Mouse (Mus musculus) large intestine, adult 2 months (tissue): Measurements from ENCODE around the gene Gng4. TPM values are rescaled to one million over a fixed set of nuclear protein-coding genes. Genes with fewer than 3 reads are reported as not detected.
"Not testable (repeated sequence)": the region's sequence is repeated elsewhere in the genome, so short reads cannot be mapped to it uniquely, and the experiment has no call there.

Experiments used
- DNase-seq: peaks from one replicate; pipeline ENCODE4 v3.0.0-alpha.2; 2012; ENCODE audit warnings: low read depth, low spot score
- WGBS: fragments of 180-500 bp; shearing (Covaris S2); methylation state at CpG from one replicate; pipeline ENCODE4 v1.1.7; 2018; 5-methylcytosine and 5-hydroxymethylcytosine counted together
- polyA plus RNA-seq: library from polyadenylated mRNA; depleted of rRNA; stranded (reverse); fragments of >200 nt; gene quantifications from 2 replicates; pipeline ENCODE4 v1.2.3, GENCODE M21; 2012; rRNA removed

Gng4 gene
- 0.85 and 1.2 TPM in 2 replicates for polyA plus RNA-seq

DNA sequence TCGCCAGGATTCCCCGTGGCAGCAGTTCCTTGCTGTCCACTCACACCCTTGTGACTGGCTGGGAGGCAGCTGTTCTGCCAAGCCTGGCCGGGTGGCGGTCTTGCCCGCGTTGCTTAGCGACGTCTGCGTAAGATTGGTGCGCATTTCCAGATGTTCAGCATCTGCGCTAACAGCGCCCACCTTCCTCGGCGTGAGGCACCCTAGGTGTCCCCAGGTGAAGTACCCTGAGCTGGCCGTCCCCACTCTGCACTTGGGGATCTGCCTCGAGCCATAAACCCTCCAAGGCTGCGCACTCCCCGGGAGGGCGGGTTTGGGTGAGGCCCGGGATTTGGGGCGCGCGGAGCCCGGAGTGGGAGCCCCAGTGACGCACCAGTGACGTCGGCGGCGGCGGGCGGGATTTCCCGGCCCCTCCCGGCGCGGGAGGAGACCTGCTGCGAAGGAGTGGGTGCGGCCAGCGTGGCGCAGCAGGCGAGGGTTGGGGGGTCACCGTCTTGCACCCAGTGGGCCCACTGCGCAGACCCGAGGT, at the start of gene Gng4:
Gene Gng4, plus strand, starts transcription at position 166 of the 526 bp plus-strand sequence.
- under 1% methylated on average over 43 of the region's 43 CpGs for WGBS

DNA sequence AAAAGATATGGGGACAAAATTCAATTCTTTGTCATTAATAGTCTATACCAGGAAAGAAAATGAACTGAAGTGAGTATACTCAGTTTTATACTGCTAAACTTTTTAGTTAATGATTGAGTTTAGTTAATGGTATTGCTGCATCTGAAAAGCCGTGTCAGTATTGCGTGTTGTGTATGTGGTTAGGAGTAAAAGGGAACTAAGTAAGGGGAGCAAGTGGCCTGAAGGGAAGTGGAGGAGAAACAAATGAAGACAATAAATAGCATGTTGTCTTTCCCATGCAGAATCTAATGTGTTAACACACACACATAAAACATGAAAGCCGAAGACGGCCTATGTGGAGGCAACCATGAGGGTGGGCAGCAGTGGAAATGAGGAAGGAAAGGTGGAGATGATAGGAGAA, 44.6 kb upstream of the Gng4 start:
- no peak for DNase-seq
- WGBS = 93% methylated on average over 4 of the region's 4 CpGs

More for the DNA sequence above, at the start of gene Gng4:
- no peak for DNase-seq

DNA sequence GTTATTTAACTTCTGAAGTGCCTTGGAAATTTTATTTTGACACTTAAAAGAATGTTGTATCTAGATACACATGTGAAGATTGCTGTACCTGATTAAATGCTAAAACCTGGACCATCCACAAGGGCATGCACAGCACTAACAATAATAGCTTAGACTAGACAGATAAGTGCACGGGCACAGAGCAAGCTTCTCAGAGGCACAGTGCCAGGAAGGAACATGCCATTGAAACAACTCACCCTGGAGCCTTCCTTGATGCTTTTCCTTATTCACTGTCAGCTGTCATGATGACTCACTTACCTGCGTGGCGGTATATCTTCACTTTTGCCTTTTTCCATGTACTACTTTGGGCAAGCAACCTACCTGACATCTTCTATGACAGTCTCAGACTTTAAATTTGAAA, 37.9 kb upstream of the Gng4 start:
- 57% methylated on average over 3 of the region's 3 CpGs for WGBS
- DNase-seq = no peak

DNA sequence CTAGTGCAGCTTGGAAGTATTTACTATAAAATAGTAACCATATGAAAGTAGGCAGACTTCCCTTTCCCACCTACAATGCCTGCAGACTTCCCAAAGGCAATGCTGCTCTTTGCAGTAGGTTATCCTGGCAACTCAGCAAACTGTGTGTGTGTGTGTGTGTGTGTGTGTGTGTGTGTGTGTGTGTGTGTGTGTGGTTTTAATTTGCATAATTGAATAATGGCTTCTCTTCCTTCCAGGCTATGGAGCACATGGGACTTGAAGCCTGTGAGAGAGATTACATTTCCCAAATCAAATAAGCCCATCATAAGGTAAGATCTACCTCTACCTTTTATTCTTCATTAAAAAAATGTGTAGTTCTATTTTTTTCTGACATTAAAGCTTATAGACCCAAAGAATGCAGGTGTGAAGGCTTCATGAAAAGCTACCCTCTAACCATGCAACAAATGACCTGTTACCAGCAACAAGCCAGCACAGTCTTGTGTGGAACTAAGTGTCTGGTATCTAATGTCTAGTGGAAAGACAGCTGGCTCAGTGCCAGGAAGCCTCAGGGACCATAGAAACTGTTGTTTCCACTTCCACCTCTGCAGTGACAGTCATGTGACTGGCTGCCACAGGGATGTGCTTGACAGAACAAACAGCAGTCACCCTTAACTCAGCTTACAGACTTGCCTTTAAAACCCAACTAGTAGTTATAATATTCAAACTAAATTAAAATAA, 7.9 kb upstream of the Gng4 start:
- no peak for DNase-seq

DNA sequence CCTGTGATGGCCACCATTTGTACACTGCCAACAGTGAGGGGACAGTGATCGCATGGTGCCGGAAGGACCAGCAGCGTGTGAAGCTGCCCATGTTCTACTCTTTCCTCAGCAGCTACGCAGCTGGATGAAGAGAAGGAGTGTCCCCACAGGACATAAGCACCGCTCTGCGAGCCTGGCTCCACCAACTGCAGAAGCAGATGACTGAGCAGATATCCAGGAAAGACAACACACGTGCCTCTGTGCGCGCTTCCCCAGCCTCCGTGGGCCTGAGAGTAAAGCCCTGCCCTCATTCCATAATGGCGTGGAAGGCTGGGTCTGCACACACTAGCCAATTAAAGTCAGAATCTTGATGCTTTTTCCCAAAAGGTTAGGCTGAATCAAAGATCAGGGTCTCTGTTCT, 6.8 kb upstream of the Gng4 start:
- WGBS = 94% methylated on average over 11 of the region's 11 CpGs
- DNase-seq = no peak

DNA sequence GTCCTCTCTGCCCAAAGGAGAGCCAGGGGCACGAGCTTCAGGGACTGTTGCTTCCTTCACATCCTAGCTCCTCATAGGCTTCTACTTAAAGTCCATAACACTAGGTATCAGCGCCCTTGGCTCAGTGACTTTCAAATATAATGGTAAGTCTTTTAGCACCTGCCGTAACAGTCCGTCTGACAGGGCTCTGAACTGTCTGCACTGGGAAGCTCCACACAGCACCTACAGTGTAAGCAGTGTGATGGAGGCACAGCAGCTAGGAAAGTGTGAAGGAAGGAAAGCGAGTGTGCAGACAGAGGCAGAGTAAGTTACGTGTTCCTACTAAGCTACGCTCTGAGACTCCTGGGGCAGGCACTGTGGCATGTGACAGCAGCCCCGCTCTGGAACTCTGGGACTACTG, 6.2 kb upstream of the Gng4 start:
- WGBS = 92% methylated on average over 8 of the region's 8 CpGs
- no peak for DNase-seq

DNA sequence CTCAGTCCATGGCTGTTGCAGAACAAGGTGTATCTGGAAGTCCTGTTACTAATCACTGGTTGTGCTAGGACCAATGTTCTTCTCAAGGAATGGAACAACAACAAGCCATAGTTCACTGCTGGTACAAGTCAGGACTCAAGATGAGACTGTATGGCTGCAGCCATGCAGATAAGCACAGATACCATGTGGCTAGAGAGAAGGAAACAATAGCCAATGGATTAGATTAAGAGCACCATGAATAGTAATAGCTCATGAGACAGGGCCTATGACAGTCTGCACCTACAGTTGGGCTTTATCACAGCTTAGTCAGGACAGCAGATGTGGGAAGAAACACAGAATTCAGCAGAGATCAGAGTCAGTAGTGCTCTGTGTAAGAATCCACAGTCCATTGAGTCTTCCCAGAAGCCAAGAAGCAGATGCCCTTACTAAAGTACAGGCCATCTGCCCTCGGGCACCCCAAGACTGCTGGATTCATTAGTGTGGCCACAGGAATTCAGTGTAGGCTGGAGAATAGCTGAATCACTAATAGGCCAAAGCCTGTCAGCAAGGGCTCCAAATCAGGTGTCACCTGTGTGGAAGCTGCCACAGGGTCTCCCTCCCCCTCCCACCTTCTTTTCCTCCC, 4.9 kb upstream of the Gng4 start:
- DNase-seq = no peak
- 86% methylated on average over 1 of the region's 1 CpGs for WGBS

DNA sequence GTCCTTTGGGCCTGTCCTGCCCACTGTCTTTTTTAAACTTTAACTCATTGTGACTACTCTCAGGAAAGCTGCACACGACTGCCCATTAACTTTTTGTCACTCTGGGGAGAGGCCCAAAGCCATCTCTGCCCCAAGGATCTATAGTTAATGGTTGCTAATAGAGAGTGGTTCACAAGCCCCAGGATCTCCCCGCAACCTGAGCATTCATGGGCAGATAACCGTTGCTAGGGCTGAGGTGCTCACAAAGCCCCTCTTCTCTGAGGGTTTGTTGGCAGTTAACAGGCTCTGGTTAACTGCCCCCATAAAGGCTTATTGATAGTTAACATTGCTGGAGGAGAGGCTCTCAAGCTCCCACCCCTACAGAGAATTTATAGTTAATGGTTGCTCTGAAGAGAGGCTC, 3.6 kb upstream of the Gng4 start:
- 54% methylated on average over 3 of the region's 3 CpGs for WGBS

DNA sequence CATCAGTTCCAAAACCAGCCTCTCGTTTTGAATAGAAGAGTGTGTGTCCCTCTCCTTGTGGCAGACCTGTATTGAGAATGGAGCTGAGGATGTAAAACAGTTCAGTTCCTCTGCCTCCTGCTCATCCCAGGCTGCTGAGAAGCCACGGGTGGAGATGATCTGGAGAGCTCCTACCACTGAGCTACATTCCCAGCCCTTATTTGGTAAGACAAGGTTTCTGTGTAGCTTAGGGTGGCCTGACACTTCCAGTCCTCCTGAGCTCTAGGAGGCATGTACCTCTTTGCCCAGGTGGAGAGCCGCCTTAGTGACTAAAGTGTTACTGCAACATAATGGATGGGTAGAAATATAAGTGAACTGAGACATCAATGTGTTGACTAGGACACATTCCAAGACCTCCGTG, 2.8 kb upstream of the Gng4 start:
- DNase-seq = no peak
- 52% methylated on average over 4 of the region's 4 CpGs for WGBS

More for the DNA sequence above, 3.6 kb upstream of the Gng4 start:
- no peak for DNase-seq

DNA sequence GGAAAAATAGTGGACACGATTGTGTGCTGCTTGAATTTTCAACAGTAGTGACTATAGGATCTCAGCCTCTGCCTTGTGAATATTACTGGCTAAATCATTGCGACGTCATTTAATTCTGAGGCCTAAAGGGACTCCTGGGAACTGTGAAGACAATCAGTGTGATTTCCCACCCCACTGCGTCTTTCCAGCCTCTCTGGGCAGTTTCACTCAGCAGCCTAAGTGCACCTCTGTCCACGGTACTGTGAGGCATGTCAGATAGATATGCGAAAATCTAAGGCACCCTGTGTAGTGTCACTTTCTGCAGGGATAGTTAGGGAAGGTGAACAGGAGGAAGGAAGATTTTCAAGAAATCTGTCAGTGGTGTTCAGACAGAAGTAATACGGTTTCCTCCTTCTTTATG, 563 bp upstream of the Gng4 start:
- DNase-seq = no peak
- 45% methylated on average over 7 of the region's 7 CpGs for WGBS

DNA sequence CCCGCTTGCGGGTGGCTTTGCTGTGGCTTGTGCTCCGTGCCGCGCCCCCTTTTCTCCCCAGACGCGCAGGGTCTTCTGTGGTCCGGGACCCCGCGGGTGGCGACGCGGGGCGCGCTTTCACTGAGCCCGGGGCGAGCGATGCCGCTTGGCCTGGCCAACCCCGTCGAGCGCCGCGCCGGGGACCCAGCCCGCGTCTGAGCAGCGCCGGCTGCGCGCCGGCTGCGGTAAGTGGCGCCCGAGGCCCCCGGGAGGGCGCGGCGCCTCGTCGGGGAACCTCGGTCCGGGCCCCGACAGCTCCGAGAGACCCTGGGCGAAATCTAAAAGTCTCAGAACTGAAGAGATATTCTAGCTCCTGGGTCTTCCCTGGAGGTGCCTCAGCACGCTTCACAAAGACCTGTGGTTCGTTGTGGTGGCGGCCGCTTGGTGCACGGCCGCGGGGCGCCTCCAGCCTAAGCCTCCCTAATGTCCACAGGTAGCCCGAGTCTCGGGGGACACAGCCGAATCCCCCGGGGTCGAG, 619 bp downstream of the Gng4 start:
- WGBS = under 1% methylated on average over 59 of the region's 59 CpGs

DNA sequence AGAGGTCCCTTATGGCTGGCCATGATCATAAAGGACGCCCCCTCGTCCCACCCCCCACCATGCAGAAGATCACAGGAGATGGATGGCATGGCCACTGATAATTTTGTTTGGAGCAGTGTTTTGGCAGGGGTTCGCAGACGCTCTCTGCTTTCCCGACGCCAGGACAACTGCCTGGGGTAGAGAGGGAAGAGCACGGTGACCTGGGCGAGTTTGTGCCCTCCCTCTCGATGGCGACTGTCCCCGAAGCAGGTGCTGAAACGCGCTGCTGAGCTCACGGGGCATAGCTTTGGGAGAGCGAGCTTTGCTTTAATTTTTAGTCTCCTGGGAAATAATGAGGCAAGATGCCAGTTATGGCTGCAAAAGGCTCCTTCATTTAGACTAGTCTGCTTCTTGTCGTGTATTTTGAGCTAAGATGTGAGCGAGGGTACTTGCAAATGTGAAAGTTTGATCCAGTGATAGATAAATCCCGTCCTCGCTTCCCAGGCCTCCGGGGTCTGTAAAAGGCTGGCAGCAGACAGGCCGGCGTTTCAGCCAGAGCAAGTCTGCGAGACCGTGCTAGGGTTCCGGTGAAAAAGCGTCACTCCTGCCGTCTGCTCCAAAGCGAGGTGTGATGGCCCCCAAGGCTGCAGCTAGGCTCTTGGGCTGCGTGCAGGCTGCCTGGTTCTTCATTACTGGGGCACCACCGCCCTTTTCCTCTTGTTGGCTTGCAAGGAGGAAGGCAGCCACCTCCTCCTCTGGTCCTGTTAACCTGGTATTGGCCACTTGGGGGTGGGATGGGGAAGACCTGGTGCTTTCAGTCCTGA, 1.3 kb downstream of the Gng4 start:
- 4% methylated on average over 30 of the region's 30 CpGs for WGBS
- DNase-seq = no peak

More for the DNA sequence above, 619 bp downstream of the Gng4 start:
- no peak for DNase-seq

DNA sequence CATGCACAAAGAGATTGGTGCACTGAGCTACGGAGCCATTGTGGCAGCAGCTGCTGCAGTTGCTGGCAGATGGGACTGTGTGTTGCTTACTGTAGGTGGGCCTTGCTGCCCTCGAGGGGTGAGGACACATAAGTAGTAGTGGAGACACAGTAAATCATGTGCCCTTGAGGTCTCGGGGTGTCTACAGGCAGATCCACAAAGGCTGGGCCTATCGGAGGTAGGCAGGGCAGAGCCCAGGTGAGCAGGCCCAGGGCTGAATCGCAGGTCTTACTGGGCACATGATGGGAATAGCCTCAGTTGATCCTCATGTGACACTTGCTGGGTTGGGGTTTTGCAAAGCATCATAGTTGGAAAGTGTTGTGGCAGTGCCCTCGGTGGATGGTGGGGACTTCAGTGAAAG, 3.1 kb downstream of the Gng4 start:
- 78% methylated on average over 6 of the region's 6 CpGs for WGBS

DNA sequence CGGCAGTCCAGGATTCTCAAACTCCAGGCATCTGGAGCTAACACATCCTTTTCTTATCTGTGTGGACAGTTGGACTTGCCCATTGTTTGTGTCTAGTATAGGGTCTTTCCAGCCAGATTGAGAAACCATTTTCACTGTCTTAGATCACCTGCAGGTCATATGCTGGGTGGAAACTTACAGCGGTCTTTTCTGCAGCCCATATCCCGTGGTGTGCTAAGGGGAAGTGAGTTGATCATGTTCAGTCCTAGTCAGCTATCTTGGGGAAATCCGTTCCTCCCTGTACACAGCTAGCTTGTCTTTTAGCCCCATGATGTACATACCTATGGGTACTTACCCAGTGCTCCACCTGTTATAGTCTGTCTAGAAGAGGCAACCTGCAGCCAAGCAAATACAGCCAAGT, 4.2 kb downstream of the Gng4 start:
- 87% methylated on average over 4 of the region's 4 CpGs for WGBS
- no peak for DNase-seq

More for the DNA sequence above, 3.1 kb downstream of the Gng4 start:
- no peak for DNase-seq

DNA sequence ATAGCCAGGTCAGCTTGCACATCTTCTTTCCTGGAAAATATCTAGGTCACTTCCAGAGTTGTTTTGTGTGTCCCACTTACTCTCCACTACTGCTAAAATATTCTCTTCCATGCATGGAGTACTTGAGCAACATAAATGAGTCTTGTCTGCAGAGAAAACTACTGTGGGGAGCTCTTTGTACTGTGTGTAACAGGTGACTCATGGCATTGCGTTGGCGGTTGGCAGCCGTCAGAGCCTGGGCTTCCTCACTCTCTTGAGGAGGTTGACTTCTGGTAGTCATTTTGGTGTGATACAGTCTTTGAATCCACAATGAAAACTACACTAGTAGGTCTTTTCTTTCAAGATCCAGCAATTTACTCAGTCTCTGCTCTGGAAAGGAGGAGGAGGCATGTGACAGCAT, 8.1 kb downstream of the Gng4 start:
- WGBS = 86% methylated on average over 3 of the region's 3 CpGs
- no peak for DNase-seq

DNA sequence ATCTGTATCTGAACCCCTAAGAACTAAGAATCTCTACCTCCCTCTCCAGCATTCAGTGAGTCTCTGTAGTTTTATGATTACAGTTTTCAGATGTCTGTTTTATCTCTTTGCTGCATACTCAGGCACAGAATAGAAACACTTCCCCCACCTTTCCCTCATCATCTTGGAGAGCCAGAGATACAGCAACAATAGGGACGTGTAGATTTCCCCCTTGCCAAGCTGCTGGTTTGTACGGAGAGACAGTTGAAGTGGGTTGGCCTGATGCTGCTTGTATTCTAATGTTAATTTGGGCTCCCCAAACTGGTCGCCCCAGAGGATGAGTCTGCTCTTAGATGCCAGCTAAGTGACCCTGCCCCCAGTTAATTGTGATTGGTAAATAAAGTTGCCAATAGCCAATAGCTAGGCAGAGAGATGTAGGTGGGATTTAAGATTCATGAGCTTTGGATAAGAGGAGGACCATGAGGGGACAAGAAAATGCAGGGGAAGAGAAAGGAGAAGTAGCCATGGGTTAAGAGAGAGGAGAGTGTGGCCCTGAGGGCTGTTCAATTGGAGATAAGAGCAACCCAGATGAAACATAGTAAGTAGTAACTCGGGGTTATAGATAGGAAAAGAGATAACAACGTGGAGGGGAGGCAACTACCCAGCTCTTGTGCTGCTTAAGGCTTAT, 11.4 kb downstream of the Gng4 start:
- WGBS = 38% methylated on average over 5 of the region's 5 CpGs
- no peak for DNase-seq

DNA sequence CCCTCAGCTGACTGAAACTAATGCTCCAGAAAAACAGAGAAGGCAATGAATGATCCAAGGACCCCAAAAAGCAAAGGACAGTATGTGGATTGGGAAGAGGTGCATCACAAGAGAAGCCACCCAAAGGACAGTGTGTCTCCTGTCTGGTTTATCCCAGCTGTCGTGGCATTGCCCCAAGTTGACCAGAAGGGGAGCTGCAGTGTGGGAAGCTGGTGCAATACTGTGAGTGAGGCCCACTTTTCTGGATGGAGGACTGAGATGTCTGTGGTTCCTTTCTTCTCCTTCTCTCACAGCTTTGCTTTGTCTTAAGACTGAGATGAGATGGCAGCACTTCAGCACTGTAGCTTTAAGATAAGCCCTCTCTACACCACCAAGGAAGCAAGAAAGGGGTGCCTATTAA, 12.2 kb downstream of the Gng4 start:
- DNase-seq = no peak
- 88% methylated on average over 1 of the region's 1 CpGs for WGBS

DNA sequence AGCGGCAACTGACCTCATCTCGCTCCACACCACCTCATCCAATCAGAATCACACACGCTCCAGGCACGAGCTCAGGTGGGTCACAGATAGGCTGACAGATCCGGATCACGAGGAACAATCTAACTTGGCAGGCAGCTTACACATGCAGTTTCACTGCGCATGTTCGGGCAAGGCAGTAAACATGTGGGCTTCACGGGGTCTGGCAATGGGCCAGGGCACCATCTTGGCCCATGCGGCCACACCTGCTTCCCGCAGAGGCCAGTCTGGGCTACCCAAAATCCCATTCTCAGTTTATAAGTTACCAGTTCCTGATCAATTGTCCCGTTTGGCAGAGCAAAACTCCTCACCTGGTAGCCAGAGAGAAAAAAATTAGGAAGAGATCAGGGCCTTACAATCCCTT, 14.0 kb downstream of the Gng4 start:
- 81% methylated on average over 12 of the region's 12 CpGs for WGBS
- DNase-seq = not testable (repeated sequence)

DNA sequence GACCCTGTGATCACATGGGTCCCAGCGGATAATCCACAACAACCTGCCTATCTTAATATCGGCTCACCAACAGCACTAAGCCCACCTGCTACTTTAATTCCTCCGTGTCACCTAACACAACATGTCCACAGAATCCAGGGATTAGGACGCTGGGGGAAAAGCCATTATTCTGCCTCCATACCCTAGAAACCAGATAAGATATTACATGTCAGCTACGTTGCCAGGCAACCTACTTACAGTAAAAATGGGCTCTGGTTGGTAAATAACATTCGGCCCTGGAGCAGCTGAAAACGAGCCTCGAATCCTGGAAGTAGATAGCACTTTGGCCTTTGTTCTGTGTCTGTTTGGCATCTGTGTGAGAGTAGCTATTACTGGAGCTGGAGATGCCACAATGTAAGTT, 14.9 kb downstream of the Gng4 start:
- 74% methylated on average over 8 of the region's 8 CpGs for WGBS
- DNase-seq = no peak
